Mouse (Mus musculus) thymus, postnatal 25 days (tissue): ENCODE measurements around the gene Kcnb1.

Experiments
- DNase-seq: peaks from one replicate; pipeline ENCODE4 v3.0.0; 2022

Gene Kcnb1

GRCm38 (mm10) chr2:167077199-167077962 is 112.6 kb downstream of the Kcnb1 start:
- DNase-seq = no peak

GRCm38 (mm10) chr2:167076759-167077158 is 113.2 kb downstream of the Kcnb1 start:
- no peak for DNase-seq

GRCm38 (mm10) chr2:167076352-167076751 is 113.6 kb downstream of the Kcnb1 start:
- no peak for DNase-seq

GRCm38 (mm10) chr2:167074587-167074986 is 115.4 kb downstream of the Kcnb1 start:
- no peak for DNase-seq

GRCm38 (mm10) chr2:167071641-167072601 is 118.0 kb downstream of the Kcnb1 start:
- DNase-seq = peak; percentile 90

- DNase-seq = no peak
Observed at GRCm38 (mm10) chr2:167071266-167071640, 118.7 kb downstream of the Kcnb1 start.

GRCm38 (mm10) chr2:167070341-167070740 is 119.6 kb downstream of the Kcnb1 start:
- DNase-seq = no peak

GRCm38 (mm10) chr2:167067575-167067974 is 122.4 kb downstream of the Kcnb1 start:
- no peak for DNase-seq

GRCm38 (mm10) chr2:167066528-167067516 is 123.1 kb downstream of the Kcnb1 start:
- no peak for DNase-seq

GRCm38 (mm10) chr2:167066031-167066430 is 123.9 kb downstream of the Kcnb1 start:
- no peak for DNase-seq

GRCm38 (mm10) chr2:167064601-167065295 is 125.2 kb downstream of the Kcnb1 start:
- DNase-seq = no peak

- DNase-seq = peak; percentile 16
Observed at GRCm38 (mm10) chr2:167063906-167064496, 126.0 kb downstream of the Kcnb1 start.

- peak; percentile 97 for DNase-seq
Observed at GRCm38 (mm10) chr2:167062965-167063880, 126.7 kb downstream of the Kcnb1 start, which contains the start of gene Znfx1. Gene Znfx1, minus strand, starts transcription at chr2:167063015.

- peak; percentile 95 for DNase-seq
Observed at GRCm38 (mm10) chr2:167062497-167062911, 127.5 kb downstream of the Kcnb1 start.

- peak; percentile 25 for DNase-seq
Observed at GRCm38 (mm10) chr2:167061381-167062034, 128.4 kb downstream of the Kcnb1 start.

- DNase-seq = no peak
Observed at GRCm38 (mm10) chr2:167060761-167061160, 129.2 kb downstream of the Kcnb1 start.

GRCm38 (mm10) chr2:167060360-167060759 is 129.6 kb downstream of the Kcnb1 start:
- no peak for DNase-seq

GRCm38 (mm10) chr2:167059960-167060359 is 130.0 kb downstream of the Kcnb1 start:
- no peak for DNase-seq

GRCm38 (mm10) chr2:167059536-167059935 is 130.4 kb downstream of the Kcnb1 start:
- no peak for DNase-seq
